Mouse (Mus musculus): ENCODE measurements around the gene Larp4b.

Gene Larp4b

GRCm38 (mm10) chr13:9122045-9122444, 28.4 kb downstream of the Larp4b start:
- CTCF ChIA-PET: interaction anchor here (1.0 kb wide), 1 partner anchor 10 kb away, joined by 3 read pairs; no protein-coding TSS in a partner anchor

GRCm38 (mm10) chr13:9125193-9125592, 31.5 kb downstream of the Larp4b start:
- CTCF ChIA-PET: no interaction called here

- CTCF ChIA-PET: no interaction called here
Measured at GRCm38 (mm10) chr13:9127715-9128114, 34.0 kb downstream of the Larp4b start.

- CTCF ChIA-PET: no interaction called here
Measured at GRCm38 (mm10) chr13:9128707-9129314, 35.1 kb downstream of the Larp4b start.

DNA sequence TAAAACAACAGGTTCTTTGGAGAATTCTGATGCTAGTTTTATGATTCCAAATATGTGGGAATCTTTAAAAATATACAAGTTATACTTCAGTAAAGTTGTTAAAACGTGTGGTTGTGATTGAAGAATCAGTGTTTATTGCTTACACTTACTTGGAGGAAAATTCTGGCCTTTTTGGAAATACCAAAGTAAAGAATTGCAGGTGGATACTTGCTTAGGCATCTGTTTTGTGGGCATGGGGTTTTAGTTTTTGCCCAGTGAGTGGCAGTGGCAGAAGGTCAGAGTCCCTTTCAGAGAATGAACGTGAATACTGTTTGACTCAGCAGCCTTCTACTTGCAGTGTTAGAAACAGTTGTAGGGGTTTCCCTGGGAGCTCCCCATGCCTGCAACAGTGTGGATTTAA, 40.7 kb downstream of the Larp4b start:
- CTCF ChIA-PET: no interaction called here

GRCm38 (mm10) chr13:9136088-9136487, 42.4 kb downstream of the Larp4b start:
- CTCF ChIA-PET: interaction anchor here (0.5 kb wide), 1 partner anchor 36 kb away, joined by 3 read pairs; no protein-coding TSS in a partner anchor

- CTCF ChIA-PET: no interaction called here
Measured at GRCm38 (mm10) chr13:9136733-9137132, 43.1 kb downstream of the Larp4b start.

DNA sequence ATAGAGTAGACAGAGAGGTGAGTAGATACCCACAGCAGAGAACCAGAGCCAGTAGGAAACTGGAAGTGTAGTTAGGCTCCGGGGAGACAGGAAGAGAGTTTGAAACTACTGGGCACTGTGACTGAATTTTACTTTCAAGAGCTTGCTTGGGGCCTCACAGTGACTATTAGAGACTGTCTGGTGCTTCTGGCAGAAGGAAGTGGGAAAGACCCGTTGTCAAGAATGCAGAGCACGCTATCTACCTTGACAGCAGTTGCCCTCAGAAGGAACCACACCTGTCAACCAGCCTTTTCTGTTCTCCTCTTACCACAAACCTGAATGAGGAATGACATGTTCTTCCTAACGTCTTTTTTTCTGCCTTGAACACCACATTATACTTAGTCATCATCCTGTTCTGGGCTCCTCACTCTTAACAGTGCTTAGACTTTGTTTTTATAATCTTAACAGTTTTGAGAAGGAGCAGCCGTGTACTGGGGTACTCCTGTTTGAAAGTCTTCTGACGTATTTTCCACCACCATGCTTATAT, 45.8 kb downstream of the Larp4b start:
- CTCF ChIA-PET: interaction anchor here (0.7 kb wide), 1 partner anchor 172 kb away, joined by 5 read pairs; no protein-coding TSS in a partner anchor

DNA sequence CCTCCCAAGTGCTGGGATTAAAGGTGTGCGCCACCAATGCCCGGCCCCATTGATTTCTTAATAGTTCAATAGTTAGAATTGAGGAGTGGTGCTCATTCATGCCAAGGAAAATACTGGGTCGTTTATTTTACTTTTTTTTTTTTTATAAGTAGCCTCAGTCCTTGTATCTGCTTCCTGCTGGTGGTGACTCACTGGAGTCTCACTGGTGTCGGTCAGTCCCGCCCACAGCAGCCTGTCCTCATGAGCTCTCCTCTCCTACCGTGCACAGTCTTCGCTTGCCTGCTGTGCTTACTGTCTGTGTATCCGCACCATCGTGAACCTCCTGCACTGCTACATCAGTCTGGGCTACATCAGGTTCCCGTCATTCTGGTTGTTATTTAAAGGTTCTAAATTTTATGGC, 46.5 kb downstream of the Larp4b start:
- CTCF ChIA-PET: interaction anchor here (0.7 kb wide), 1 partner anchor 173 kb away, joined by 5 read pairs; no protein-coding TSS in a partner anchor

DNA sequence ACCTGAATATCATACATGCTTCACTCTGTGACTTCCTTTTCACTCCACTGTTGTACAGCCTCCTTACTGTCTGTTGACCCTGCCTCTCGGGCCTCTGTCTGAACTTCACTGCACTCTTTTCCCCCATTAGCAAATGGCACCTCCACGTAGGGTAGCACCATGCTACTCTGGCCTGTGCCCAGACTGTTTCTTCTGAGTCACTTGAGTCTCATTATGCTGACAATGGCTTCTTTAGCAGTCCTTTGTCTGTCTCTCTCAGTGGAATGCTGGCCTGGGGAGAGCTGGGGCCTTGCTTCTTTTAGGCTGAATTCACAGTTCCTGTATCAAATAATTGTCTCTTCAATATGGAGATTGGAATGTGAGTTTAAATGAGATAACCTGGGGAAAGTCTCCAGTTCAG, 48.7 kb downstream of the Larp4b start:
- CTCF ChIA-PET: no interaction called here

- CTCF ChIA-PET: no interaction called here
Measured at GRCm38 (mm10) chr13:9148830-9149229, 55.1 kb downstream of the Larp4b start.

DNA sequence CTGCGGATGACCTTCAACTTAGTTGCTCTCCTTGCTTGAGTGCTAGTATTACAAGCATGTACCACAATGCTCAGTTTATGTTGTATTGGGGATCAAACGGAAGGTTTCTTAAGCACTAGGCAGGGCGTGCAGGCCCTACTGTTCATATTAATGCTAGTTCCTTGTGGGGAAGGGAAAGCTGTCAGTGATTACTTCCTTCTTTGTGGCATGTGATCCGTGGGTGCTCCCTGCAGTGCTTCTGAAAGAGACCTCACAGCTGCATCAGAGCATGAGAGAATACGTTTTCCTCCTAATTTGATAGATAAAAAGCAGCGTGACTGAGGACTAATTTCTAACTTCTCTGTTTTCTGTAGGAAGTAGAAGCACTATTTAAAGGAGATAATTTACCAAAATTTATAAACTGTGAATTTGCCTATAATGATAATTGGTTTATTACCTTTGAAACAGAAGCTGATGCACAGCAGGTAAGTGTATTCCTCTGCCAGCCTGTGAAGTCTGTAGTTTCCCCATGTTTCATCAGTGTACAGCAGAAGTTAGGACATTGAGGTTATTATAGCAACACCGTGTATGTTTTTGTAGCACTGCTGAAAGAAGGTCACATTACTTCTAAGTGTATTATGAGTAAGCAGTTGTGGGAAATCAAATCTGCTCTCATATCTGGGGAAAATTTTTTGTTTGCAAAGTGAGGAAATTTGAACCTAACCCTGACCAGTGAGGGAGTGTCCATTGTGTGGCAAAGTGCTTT, 56.0 kb downstream of the Larp4b start:
- CTCF ChIA-PET: no interaction called here

DNA sequence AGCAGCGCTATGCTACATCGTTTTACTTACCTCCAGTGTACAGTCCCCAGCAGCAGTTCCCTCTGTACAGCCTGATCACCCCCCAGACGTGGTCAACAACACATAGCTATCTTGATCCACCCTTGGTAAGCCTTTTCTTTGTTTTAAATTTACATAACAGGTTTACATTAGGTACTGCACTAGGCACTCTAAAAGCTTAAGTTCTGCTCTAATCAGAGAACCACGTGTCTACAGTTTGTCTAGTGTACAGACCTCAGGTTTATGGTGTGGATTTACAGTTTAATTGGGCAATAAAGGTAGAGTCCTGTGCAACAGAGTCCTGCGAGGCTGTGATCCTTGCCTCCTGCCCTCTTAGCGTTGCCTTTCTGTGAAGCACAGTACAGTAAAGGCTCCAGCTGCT, 57.4 kb downstream of the Larp4b start:
- CTCF ChIA-PET: no interaction called here

DNA sequence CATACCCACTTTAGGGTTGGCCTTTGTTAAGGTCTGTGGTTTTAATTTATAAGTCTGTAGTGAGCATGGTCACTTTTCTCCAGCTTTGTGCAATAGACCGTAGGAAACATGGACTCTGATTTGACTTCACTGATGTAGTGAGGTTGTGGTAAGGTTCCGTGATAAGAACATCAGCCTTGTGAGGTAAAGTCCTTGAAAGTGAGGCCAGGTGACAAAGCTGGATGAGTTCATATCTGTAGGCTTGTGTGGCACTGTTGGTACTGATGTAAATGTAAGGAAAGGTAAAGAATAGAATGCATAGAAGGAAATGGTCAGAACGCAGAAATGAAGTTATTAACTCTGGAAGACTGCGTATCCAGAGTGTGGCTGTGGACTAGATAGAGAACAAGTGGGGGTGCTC, 57.9 kb downstream of the Larp4b start:
- CTCF ChIA-PET: no interaction called here

- CTCF ChIA-PET: no interaction called here
Measured at GRCm38 (mm10) chr13:9152267-9152666, 58.6 kb downstream of the Larp4b start.

DNA sequence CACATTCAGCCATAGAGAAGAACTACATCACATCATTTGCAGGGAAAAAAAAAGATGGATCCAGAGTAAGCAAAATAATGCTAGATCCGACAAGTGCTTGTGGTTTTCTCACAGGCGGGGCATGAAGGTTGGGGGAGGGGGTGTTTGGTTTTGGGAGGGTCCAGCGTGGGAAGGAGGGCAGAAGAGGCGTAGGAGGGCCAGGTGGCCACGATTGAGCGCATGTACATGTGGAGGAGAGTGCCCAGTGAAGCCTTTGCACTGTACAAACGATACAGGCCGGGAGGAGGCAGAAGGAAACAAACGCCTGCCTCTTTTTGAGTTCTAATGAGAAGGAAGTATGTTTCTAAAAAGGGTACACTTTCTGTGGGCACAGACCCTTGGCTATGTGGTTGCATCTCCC, 60.1 kb downstream of the Larp4b start:
- CTCF ChIA-PET: no interaction called here

- CTCF ChIA-PET: interaction anchor here (0.6 kb wide), 1 partner anchor 41 kb away, joined by 3 read pairs; no protein-coding TSS in a partner anchor
Measured at GRCm38 (mm10) chr13:9159282-9159681, 65.6 kb downstream of the Larp4b start.

DNA sequence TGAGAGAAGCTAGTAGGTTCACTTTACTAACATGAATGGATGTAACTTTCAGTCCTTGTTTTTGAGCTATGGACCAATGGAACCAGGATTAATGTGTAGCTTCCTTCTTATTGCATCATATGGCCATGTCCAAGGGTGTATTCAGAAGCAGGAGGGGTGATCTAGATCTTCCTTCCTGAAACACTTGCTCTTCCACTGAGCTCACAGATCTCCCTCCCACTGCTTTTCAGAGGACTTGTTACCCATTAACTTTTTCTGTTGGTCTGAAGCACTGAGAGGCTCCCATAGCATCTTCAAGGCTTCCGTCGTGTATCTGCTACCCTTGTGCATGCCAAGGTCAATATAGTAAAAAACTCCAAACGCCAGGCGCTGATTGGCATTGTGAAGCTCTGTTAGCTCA, 69.2 kb downstream of the Larp4b start:
- CTCF ChIA-PET: no interaction called here

DNA sequence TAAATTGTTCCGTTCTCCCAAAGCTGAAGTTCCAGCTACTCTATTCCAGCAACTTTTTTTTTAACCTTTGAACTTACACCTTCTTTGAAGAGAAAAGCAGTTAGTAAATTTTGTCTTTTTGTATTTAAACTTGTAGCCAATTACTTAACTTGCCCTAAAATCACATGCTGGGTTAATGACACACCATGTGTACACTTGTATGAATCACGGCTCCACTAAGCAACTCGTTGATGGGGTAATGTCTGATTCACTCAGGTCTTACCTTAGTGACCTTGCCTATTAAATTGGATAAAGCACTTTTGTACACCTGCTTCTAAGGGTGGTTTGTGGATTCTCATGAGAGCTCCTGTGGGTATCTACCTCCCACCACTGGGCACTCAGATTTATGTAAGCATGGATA, 74.2 kb downstream of the Larp4b start:
- CTCF ChIA-PET: no interaction called here

DNA sequence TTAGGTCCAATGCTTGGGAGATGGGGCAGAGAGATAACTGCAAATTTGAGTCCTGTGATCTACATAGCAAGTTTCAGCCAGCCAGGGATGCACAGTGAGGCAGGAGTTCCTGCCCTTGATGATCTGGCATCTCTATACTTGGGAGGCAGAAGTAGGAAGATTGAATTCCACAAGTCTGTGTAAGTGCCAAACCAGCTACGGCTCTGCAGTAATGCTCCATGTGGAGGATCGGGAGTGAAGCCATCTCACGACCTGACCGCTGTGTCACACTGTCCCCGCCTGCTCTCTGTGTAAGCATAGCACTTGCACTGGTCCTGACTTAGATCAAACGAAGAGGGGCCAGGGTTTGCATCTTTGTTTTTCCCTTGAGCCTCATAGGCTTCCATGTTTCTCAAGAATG, 75.9 kb downstream of the Larp4b start:
- CTCF ChIA-PET: no interaction called here

- CTCF ChIA-PET: interaction anchor here (0.5 kb wide), 1 partner anchor 611 kb away, joined by 11 read pairs; no protein-coding TSS in a partner anchor
Measured at GRCm38 (mm10) chr13:9170726-9171125, 77.0 kb downstream of the Larp4b start.

- CTCF ChIA-PET: no interaction called here
Measured at GRCm38 (mm10) chr13:9173414-9173813, 79.7 kb downstream of the Larp4b start.

DNA sequence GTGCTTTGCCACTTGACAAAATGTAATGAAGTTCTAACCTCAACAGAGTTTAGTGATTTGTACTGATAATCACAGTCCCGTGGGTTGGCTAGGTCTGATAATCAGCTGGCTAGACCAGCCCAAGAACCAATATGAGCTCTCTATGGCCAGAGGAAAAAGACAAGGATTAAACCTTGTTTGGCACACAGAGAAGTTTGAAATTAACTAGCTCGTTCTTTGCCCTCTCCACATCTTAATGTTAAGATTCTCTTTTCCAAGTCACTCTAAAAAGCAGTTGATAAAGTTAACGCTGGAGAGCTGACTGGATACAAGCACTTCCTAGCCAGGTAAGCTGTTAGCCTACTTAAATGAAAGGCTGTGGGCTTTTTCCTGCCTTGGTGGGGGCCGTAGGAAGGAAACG, 81.5 kb downstream of the Larp4b start:
- CTCF ChIA-PET: no interaction called here
